Mouse (Mus musculus) kidney, adult 2 months (tissue): ENCODE data around the gene Rtkn.

Experiments
- CTCF ChIP-seq: fragments of 200-500 bp; conservative IDR thresholded peaks from 2 replicates; pipeline ENCODE4 v1.5.1; 2011; ENCODE audit warnings: low read depth, mild to moderate bottlenecking, control low read depth, low read length, moderate library complexity, mixed read lengths; ENCODE audit not compliant: insufficient read depth, insufficient read length
- POLR2A ChIP-seq: fragments of 200-500 bp; IDR thresholded peaks from one replicate; pipeline ENCODE4 v1.6.1; 2011; ENCODE audit warnings: low read depth, low read length, control low read depth

DNA sequence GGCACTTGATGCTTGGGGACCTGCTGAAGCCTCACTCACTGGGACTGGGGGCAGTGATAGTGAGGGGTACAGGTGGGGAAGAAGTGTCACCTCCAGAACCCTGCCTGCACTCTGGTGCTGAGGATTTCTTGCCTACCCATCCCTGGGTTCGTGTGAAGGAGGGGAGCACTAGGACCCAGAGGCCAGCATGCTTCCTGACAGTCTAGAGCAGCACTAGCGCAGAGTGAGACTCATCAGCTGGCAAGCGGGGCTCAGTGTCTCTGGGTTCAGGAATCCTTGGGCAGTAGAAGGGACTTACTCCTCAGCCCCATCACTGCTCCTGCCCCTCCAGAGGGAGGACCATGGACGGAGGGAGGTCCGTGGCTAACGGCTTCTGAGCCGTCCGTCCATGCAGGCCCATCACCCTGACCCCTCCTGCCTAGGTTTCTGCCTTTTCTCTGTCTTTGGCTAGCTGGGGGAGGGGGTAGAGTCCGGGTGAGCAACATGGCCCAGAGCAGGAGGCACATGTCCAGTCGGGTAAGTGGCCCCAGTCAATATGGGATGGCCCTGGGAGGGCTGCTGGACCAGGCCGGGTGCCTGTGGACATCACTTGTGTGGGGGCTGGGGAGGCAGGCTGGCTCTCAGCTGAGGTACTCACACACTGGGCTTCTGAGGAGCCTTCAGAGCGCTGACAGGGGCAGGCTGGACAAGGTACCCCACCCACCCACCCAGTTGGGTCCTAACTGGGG lies 44.3 kb downstream of the Rtkn start:
- TF ChIP-seq CTCF, result no peak
- TF ChIP-seq POLR2A, result no peak
